Mouse (Mus musculus): ENCODE measurements around the gene Gm47959.

DNA sequence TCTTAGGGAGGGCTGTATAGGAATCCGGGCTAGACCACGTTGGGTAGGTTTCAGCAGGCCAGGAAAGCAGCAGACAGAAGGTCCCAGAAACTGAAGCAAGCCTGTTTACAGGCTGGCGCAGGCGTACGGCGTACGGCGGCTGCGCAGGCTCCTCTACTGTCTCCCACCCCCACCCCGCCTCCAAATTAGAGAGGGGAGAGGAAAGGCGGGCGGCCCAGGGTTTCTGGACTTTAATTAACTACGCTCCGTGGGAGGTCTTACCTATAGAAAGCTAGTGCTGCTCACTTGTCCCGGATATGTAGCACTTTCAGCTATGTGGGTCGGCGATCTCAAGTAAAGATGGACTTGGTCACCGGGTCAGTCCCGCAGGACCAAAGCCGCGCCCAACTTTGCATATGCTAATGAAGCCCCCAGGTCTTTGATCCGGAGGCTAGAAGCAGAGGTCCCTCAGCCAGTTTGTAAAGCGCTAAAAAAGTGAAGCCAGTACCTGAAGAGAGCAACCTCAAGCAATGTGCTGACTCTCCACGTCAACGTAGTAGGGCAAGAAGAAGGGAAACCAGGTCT is 37.8 kb downstream of the Gm47959 start, which contains the start of gene Slc19a3:
- TF ChIP-seq CTCF (IDR thresholded peaks at IDR 0.05; ENCODE audit: extremely low read depth, insufficient read depth, insufficient read length, insufficient replicate concordance) (no peak), POLR2A (IDR thresholded peaks at IDR 0.05; ENCODE audit: low read depth, low read length) (no peak)
